Mouse (Mus musculus): ENCODE measurements around the gene Tcf3.

DNA sequence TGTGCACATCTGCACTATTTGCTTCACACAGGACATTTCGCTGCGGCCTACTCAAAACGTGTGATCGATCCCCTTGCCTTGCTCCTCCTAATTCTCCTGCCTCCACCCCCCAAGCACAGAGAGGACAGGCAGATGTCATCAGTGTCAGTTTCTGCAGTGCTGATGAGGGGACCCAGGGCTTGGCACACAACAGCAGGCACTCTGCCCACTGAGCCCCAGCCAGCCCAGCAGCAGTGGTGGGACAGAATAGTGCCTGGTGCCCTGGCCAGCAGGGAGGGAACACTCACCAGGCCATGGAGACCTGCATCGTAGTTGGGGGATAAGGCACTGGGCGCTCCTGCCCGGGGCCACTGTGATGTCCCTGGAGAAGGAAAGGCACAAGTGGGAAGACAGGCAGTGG, 17.9 kb downstream of the Tcf3 start:
- TF ChIP-seq CTCF (IDR thresholded peaks at IDR 0.05) (no peak), EP300 (IDR thresholded peaks at IDR 0.05; ENCODE audit: insufficient read depth, low read depth, low read length) (no peak), POLR2A (IDR thresholded peaks at IDR 0.05; ENCODE audit: insufficient read depth, low read depth, low read length) (no peak)
